Mouse (Mus musculus): ENCODE measurements at regions not wholly inside any gene's neighbourhood (a gene's known extent, or its start where the extent isn't known, plus 50 kb on each side); places are given as distances from the start of the nearest gene placed in this dataset.
A peak's percentile ranks its signal among the peaks of the same experiment; 100 is the strongest.
"Not testable (repeated sequence)": the region's sequence is repeated elsewhere in the genome, so short reads cannot be mapped to it uniquely, and the experiment has no call there.

DNA sequence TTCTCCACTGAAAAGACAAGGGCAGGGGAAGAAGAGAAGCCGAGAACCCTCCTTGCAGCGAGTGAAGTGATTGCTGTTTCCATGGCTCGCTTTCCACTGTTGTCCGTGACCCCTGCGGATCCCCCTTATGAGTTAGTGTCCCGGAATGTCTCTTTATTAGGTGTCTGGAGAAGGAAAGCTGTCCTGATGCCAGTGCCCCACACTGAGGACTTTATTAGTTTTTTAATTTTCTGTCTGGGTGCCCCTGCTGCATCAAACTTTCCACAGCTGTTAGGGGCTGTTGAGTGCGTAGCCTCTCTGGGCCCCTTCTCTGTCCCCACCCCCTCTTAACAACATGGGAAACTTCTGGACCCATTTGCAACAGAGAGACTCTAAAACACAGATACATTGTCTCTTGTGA is 156.9 kb upstream of the Hes1 start:
- ATAC-seq (ENCODE audit: poor library complexity, severe bottlenecking): no peak

DNA sequence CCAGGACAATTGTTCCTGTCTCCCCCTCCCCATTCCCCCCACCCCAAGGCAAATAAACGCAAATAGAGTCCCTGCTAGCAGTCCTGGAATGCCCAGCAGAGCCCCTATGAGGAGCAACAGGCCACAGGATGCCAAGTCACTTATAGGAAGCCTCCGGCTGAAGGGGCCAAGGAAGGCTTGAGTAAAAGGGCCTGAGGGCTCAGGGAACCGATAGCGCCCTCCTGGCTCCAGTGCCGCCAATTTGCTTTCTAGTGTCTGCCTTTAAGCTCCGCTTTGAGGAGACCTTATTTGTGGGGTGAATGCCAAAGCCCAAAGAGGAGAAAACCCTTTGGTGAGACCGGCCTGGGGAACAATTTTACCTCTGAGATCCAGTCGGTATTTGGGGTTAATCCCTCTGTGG is 156.2 kb upstream of the Hes1 start:
- ATAC-seq (ENCODE audit: poor library complexity, severe bottlenecking): no peak

DNA sequence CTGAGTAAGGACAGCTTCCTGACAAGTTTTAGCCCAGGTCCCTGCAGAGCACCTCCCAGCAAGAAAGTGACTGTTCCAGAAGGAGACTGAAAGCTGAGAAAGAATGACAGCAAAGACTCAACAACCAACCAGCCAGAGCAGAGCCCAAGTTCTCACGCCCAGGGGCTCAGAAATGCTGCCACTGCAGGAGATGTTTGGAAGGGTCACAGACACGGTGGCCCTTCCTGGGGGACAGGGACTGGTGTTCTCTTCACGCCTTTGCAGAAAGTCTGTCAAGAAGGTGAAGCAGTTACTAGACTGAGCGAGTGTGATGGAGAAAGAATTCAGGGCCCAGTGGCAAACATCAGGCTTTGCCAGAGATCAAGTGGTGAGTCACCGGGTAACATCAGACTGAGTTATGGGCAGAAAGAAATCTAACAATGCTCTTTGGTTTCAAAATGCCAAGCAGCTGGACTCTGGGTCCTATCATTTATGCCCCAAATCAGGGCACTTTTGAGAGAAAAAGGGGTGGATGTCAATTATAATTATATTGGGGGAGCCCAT is 154.2 kb upstream of the Hes1 start:
- ATAC-seq (ENCODE audit: poor library complexity, severe bottlenecking): no peak

DNA sequence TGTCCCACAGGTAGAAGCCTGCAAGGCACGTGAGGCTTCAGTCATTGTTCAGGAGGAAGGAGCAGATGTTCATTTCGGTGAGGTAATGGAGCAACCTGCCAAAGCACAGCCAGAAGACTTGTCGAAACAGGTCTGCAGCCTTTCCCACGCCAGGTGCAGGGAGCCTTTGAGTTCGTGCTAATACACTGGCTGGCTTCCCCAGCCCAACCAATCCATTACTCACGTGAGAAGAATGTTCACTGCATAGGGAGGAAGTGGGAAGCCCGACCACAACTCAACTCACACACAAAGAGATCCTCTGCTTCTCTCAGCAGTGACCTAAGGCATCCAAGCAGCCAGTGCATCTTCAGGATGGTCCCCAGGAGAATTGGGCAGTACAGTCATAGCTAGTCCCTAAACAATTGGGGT is 153.0 kb upstream of the Hes1 start:
- ATAC-seq (ENCODE audit: poor library complexity, severe bottlenecking): no peak

DNA sequence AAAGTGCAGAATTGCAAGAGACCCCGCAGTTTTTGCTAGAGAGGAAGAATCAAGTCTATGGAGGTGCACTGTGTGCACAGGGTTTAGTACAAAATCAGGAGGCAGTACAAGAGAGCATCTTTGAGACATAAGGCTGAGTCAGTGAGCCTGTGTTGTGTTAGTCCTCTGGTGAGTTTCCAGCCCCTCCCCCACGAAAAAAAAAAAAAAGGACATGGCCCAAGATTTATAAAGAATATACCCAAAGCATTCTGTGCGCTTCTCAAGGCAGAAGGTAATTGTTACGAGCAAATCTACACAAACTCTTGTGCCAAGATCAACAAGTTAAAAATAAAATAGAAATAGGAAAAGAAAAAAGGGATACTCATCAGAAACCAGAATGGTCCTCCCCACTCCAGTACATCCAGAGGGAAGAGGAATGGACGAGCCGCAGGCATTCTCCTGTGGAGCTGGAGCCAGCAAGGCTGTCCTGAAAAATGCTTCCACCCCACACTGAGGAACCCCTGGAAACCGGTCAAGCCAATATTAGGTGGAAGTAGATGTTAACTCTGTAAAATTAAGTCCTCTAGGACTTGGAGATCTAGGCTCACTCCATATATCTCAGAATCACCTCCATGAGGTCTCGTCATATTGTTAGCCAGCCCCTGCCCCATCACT is 150.7 kb upstream of the Hes1 start:
- no peak for ATAC-seq (ENCODE audit: poor library complexity, severe bottlenecking)

DNA sequence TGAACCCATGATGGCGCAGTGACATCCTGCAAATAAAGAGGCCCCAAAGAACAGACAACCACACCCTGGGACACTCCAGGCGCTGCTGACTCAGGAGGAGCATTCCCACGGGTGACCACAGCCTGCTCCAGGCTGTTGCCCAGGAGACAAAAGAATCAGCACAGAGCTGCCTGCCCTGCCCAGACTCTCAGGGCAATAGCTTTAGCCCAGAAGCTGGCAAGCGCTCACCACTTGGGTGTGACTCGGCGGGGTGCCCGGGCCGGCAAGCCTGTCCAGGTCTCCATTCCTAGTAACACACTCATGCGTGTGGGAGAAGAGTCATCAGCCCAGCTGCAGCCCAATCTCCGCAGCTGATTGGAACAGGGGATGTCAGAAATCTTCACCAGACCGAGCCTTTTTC is 148.8 kb upstream of the Hes1 start:
- no peak for ATAC-seq (ENCODE audit: poor library complexity, severe bottlenecking)

DNA sequence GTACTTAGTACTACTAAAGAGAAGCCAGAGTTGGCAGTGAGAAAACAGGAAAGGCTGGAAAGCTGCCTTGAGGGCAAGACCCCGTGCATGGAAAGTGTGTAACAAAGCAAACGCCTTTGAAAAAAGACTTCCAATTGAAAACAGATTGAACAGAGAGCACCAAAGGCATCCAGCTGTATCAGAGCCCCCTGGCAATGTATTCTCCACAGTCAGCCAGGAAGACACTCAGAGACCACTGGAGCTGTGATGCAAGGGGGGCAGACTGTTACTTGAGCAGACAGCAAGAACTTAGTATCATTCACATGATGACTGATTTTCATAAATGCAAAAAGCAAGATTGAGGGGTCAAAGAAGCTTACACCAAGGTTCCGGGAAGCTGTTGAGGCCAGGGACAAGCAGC is 146.2 kb upstream of the Hes1 start:
- no peak for ATAC-seq (ENCODE audit: poor library complexity, severe bottlenecking)

DNA sequence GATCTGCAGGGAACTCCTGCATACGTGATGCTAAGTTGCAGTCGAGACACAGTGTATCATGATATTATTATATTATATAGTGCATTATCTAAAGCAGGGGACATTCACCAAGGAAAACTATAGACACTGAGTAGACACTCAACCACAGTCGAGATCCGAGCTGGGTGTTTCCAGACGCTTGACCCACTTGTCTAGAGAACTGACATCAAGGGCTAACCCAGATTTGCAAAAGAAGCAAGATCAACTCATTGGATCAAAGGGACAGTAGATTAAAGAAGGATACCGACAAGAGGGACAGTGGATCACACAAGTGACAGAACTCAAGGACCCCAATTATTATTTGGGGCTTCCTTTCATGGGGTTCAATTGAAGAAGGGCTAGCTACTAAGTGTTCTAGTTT is 145.8 kb upstream of the Hes1 start:
- ATAC-seq (ENCODE audit: poor library complexity, severe bottlenecking): no peak

DNA sequence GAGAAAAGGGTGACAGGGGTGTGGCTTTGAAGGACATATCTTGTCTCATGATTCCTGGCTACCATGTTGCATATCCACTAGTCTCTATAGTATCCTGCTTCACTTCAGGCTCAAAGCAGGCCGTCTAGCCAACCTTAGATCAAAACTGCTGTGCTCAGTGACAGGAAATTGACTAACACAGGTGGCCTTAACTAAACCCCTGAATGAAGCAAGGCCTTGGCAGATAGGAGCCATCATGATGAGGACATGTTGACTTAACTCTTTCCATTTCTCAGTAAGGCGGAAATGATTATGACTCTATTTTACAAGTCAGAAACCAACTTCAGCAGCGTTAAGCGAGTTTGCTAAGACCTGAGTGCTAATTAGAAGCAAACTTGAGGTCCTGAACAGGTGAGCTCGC is 143.2 kb upstream of the Hes1 start:
- no peak for ATAC-seq (ENCODE audit: poor library complexity, severe bottlenecking)

DNA sequence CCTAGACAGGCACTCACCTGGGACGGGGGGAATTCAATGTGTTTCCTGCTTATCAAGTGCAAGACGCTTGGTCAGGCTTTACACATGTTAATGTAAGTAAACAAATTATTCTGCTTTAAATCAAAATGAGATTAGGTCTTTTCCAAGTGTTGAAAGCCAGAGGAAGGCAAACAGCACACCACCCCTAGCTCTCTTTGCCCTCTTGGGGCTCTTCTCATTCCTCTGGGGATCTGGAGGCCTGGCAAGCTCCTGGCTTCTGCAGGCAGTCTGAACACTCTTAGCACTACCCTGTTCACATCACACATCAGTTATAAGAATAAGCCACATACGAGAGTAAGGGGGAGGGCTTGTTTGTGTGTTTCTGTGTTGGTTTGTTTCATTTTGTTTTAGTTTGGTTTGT is 142.8 kb upstream of the Hes1 start:
- no peak for ATAC-seq (ENCODE audit: poor library complexity, severe bottlenecking)

DNA sequence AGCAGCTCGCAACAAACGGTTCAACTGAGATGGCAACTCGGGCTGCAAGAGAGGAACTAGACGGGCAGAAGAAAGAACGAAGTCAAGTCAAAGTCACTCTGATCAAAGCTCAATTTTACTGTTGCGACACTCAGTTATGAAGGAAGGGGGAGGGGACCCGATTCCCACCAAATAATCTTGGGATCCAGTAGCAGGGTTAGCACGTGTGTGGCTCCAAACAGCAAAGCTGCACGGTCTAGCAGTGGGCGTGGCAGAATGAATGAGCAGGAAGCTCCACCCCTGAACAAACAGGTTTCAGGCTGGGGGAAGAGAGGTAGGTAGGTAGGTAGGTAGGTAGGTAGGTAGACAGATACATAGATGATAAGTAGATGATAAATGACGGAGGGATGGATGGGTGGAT is 136.9 kb upstream of the Hes1 start:
- not testable (repeated sequence) for ATAC-seq (ENCODE audit: poor library complexity, severe bottlenecking)

DNA sequence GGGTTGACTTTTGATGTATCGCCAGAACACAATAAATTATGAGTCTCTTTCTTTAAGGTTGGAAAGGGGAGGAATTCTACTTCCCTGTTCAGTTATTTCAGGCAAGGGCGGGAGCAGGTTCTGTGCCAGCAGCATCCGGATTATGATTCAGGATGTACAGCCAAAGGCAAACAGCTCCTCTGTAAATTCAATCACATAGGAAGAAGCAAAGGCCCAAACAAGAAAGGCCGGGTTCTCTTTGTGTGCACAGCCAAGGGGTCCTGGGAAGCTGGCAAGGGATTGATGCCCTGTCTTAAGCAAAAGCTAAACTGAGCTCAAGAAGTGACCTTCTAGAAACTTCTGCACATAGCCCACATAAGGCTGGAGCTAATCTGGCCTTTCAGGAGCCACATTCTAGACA is 135.9 kb upstream of the Hes1 start:
- ATAC-seq (ENCODE audit: poor library complexity, severe bottlenecking): no peak

DNA sequence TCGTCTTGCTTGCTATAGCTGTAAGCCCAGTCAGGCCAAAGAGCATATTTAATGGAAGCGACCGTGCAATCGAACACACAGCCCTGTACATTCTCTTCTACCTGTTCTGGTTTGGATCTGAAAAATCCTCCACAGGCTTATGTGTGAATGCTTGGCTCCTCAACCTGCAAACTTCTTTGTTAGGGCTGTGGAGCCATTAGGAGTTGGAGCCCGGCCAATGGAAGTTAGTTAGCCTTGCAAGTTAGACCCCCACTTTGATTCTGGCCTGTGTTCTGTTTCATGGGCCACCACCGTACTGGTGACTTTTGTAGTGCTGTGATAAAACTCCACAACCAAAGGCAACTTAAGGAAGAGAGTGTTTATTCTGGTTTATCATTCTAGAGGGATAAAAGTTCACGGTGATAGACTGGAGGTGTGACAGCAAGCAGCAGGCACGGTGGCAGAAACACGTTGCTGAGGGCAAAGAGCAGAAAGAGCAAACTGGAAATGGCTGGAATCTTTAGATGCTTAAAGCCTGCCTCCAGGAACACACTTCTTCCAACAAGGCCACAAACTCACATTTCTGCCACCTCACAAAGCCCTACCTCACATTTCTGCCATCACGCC is 132.3 kb upstream of the Hes1 start:
- no peak for ATAC-seq (ENCODE audit: poor library complexity, severe bottlenecking)

DNA sequence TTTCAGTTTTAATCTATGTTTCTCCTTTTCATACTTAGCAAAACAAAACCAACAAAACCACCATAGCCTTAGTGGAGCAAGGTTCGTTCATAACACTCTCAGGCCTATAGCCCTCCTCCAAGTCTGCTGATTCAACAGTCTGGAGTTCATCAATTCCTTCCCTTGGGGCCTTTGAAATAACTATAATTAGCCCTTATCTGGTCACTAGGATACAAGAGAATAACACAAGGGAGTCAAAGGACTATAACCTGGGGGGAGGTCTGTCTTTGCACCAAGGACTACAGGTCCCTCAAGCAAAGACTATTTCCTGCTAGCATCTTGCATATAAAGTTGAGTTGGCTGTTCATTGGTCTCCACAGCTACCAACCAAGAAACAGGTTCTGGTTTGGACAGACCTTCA is 129.5 kb upstream of the Hes1 start:
- ATAC-seq (ENCODE audit: poor library complexity, severe bottlenecking): no peak

DNA sequence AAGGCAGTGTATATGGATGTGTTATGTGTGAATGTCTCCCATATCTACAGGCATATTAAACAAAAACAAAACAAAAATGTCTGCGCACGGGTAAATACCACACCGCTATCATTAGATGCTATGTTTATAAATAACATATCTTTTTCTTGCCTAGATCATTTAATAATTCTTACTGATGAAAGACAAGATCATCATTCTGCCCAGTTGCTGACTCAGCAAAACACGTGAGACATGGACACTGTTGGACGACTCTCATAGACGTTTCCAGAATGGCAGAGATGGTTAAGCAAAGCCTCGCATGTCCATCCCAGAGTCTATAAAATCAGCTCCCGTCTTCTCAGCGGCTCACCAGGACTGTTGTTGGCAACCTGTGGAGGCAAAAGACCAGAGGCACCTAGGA is 125.5 kb upstream of the Hes1 start:
- ATAC-seq (ENCODE audit: poor library complexity, severe bottlenecking): no peak

DNA sequence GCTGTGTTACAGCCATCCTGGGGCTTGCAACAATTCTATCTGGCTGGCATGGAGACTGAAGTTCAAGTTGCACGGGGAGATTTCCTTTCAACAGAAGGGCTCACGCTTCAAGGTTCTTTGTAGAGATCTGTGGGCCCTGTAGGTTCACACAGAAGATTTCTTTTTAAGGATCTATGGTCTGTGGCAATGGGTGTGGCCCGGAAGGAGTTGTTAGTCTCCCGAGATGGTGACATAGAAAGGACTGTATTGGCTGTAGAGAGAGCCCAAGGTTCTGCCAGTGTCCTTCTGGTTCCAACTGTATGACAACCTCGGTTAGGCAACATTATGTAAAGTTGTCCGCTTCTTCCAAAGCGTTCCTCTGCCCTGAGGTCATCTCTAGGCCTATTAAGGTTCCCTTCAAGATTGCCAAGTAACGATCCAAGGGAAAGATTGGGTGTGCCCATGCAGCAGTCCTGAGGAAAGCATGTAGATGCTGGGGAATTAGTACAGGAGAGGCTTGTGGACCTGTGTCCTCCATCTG is 124.8 kb upstream of the Hes1 start:
- ATAC-seq (ENCODE audit: poor library complexity, severe bottlenecking): no peak

DNA sequence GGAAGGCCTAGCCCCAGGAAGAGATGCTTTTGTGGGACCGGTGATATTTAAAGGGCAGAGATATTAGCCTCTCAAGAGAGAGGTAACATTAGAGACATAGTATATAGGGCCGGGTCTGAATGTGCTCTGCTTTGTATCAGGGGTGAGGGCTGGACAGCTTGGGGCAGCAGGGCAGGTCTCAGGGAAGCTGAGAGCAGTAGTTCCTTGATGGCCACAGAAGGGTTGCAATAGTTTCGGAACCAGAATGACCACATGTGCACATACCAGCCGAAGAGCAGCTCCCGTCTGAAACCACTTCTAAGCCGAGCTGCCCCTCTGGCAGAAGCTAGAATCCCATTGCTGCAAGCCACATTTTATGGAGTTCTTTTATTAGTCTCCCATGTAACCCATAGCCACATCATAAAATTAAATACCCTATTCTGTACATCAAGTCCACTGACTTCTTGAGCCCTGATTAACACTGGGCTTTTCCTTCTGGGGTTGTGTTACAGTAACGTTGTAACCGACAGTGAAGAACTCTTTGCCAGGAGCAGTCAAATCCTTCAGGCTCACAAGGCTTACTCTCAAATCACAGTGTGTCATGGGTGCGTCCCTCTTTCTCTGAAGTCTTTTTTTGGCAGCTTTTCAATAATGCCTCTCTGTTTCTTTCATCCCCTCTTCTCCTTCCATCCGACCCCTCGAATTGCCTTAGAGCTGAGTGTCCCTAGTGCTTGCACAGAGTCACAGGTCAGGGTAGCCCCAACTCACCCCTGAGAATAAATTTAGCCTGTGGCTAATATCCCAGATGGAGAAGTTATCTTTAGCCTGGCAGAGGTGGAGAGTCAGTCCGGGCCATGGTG is 124.1 kb upstream of the Hes1 start:
- no peak for ATAC-seq (ENCODE audit: poor library complexity, severe bottlenecking)

DNA sequence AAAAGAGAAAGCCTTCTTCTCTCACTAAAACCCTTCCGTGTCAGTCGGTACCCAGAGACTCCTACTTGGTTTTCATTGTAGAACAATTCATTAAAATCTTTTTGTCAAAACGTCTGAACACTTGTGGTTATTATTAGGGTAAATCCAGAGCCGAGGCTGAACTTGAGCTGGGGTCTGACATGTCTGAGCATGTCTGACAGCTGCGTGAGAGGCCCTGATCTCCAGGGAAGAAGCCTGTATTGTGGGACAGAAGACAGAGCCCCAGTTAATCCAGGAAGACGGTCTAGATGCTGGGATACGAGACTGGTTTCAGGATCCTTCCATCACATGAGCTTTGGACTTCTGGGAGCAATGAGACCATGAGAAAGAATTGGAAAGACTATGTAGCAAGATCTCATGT is 122.1 kb upstream of the Hes1 start:
- ATAC-seq (ENCODE audit: poor library complexity, severe bottlenecking): no peak

DNA sequence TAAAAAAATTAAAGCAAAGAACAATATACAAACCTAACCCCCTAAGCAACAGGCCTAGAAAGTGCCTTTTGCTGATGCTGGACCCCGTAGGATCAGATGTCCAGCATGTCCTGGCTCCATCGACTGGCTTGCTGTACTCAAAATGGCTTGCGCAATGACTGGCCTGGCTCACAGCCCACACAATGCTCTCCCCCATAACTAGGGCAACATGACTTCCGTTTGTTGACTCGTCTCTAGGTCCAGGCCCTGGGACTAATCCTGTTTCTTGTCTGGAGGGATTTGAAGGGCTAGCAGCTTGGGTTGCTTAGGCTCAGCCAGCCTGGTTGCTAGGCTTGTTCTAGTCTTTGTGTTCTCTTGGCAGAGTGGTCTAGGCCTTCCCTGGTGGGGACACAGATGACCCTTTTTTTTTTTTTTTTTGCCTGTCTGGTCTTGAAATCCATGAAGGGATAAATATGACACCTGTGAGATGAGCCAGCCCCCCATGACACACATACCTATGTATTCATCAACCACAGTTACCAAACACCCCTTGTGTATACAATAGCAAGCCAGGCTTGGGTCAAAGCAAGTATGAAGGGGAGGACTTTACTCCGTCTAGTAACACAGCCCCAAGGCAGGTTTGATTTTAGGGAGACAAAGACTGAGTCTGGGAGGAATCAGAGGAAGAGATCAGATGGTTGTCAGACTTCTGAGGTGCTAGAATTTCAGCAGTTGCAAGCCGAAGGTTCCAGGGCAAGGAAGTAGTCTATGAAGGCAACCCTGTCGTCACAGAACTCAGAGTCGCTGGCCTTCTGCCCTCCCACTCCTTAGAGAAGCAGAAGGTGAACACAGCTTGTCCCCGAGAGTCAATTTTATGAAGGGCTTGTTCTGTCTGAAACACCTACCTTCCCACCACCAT is 120.0 kb upstream of the Hes1 start:
- no peak for ATAC-seq (ENCODE audit: poor library complexity, severe bottlenecking)

DNA sequence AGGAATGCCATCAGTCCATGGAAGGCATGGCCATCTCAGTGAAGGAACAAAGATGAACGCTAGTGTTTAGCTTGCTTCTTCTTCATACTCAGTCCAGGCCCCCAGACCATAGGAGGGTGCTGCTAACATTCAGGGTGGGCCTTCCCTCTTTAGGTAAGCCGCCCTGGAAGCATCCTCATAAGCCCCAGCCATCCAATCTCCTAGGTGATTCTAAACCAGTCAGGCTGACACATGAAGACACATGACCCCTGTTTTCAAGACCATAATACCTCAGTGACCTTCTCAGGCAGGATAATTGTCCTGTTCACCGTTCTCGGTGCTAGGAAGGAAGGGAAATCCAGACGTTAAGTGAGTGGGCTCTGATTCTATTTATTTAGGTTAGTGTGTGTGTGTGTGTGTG is 119.2 kb upstream of the Hes1 start:
- ATAC-seq (ENCODE audit: poor library complexity, severe bottlenecking): no peak

DNA sequence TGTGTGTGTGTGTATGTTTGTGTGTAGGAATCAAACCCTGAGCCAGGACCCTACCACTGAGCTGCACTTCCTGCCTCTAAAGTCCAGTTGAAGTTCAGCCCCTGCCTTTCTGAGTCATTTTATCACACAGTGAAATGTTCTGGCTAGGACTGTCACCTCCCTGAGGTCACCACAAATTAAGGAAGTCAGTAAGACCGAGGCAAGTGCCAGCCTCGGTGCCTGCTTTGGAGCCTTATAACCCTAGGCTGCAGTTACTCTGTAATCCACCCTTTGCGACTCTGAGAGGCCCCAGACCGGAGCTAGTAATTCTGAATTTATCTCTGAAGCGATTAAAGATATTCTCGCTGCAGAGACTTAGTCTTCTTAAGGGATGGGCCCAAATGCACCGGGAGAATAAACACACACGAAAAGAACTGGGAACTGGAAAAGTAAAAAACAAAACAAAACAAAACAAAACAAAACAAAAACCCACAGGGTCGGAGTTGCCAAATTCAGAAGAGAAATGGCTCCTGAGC is 118.8 kb upstream of the Hes1 start:
- ATAC-seq (ENCODE audit: poor library complexity, severe bottlenecking): peak; percentile 86
